Mouse (Mus musculus) bone marrow, adult 2 months (tissue): ENCODE measurements around the gene Ndufc2.

Experiments
- CTCF ChIP-seq: fragments of 200-500 bp; IDR thresholded peaks from 2 replicates; pipeline ENCODE4 v1.5.1; 2011; ENCODE audit warnings: low read length, control low read depth; ENCODE audit not compliant: control insufficient read depth, insufficient read depth
- POLR2A ChIP-seq: fragments of 200-500 bp; IDR thresholded peaks from 2 replicates; pipeline ENCODE4 v1.6.1; 2011; ENCODE audit warnings: low read depth, mild to moderate bottlenecking, control low read depth, low read length, borderline replicate concordance; ENCODE audit not compliant: control insufficient read depth

DNA sequence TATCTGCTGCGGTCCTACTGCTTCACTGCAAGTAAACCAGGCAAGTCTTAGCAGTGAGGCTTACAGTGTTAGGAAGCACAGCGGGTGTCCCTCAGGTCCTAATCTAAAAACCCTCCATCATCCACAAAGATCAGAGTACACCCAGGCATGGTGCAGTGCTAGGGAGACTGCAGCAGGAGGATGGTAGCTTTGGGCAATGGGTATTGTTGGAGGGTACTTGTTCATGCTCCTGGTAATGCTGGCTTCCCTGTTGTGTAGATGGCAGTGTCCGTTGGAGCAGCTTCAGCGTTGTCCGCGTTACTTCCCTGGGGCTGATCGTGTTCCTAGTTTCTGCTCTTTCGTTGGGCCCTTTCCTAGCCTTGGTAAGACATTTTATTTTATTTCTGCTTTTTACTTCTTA lies 17.1 kb upstream of the Ndufc2 start:
- TF ChIP-seq POLR2A (no peak), CTCF (no peak)
